Mouse (Mus musculus): ENCODE results near the gene Aga.
"Not testable (repeated sequence)": the region's sequence is repeated elsewhere in the genome, so short reads cannot be mapped to it uniquely, and the experiment has no call there.

Aga gene

GRCm38 (mm10) chr8:53511551-53512127, at the start of gene Aga:
Gene Aga (plus strand): TSS chr8:53511727.
- in situ Hi-C loops (cut with MboI; ENCODE audit: low pct_unique_long_range_greater_than_20kb in 1 of 2, low sequenced_read_pairs in 2 of 2, unreplicated experiment in 1 of 2): no loop called here

GRCm38 (mm10) chr8:53489063-53489462, 22.5 kb upstream of the Aga start:
- in situ Hi-C loops (cut with MboI; ENCODE audit: low pct_unique_long_range_greater_than_20kb in 1 of 2, low sequenced_read_pairs in 2 of 2, unreplicated experiment in 1 of 2): no loop called here

- in situ Hi-C loops (cut with MboI; ENCODE audit: low pct_unique_long_range_greater_than_20kb in 1 of 2, low sequenced_read_pairs in 2 of 2, unreplicated experiment in 1 of 2): no loop called here
Measured at GRCm38 (mm10) chr8:53496216-53496615, 15.3 kb upstream of the Aga start.

DNA sequence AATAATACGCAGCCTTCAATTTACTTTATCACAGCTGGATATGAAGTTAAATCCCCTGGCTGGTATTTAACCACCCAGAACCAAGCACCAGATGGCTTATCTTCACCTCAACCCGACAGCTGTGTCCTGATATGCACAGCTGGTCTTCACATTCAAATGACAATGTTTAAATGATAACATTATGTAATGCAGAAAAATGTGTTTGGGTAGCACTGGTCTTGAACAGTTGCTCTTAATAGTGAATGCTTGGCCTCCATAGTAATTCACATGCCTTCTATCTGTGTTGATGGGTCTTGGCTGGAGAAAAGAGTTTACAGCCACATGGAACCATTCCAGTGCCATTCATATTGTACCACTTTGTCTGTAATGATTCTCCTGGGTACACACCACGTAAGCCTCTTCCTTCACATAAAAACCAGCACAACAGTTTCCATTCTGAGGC, 14.6 kb upstream of the Aga start:
- in situ Hi-C loops (cut with MboI; ENCODE audit: low pct_unique_long_range_greater_than_20kb in 1 of 2, low sequenced_read_pairs in 2 of 2, unreplicated experiment in 1 of 2): no loop called here

GRCm38 (mm10) chr8:53538049-53538448, 26.5 kb downstream of the Aga start:
- in situ Hi-C loops (cut with MboI; ENCODE audit: low pct_unique_long_range_greater_than_20kb in 1 of 2, low sequenced_read_pairs in 2 of 2, unreplicated experiment in 1 of 2): not testable (repeated sequence)

GRCm38 (mm10) chr8:53539585-53539984, 28.1 kb downstream of the Aga start:
- in situ Hi-C loops (cut with MboI; ENCODE audit: low pct_unique_long_range_greater_than_20kb in 1 of 2, low sequenced_read_pairs in 2 of 2, unreplicated experiment in 1 of 2): no loop called here

- in situ Hi-C loops (cut with MboI; ENCODE audit: low pct_unique_long_range_greater_than_20kb in 1 of 2, low sequenced_read_pairs in 2 of 2, unreplicated experiment in 1 of 2): no loop called here
Measured at GRCm38 (mm10) chr8:53562441-53563040, 51.0 kb downstream of the Aga start.

- in situ Hi-C loops (cut with MboI; ENCODE audit: low pct_unique_long_range_greater_than_20kb in 1 of 2, low sequenced_read_pairs in 2 of 2, unreplicated experiment in 1 of 2): no loop called here
Measured at GRCm38 (mm10) chr8:53566223-53566622, 54.7 kb downstream of the Aga start.

Data from mouse embryonic stem cell (cell line).